Mouse (Mus musculus): Measurements from ENCODE around the gene Cbx6.
"Not testable (repeated sequence)": the region's sequence is repeated elsewhere in the genome, so short reads cannot be mapped to it uniquely, and the experiment has no call there.

Gene Cbx6

DNA sequence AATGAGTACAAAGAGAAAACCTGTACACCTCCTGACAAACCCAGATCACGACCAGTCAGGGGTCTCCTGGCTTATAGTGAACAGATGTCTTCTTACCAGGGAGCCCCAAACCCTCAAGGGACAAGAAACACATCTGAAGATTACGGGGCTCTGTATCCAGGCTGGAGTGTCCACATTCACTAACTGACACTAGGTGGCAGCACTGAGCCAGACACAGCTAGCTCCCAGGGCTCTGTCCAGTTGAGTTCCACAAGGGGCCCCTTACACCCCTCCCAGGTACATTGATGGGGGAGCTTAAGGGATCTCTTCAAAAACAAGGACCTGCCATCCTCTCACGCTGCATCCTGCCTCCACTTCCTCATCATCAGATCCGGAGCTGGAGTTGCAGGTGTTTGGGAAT, 4.1 kb downstream of the Cbx6 start:
- peak; percentile 73 for DNase-seq (ENCODE audit: low read depth, low spot score)

DNA sequence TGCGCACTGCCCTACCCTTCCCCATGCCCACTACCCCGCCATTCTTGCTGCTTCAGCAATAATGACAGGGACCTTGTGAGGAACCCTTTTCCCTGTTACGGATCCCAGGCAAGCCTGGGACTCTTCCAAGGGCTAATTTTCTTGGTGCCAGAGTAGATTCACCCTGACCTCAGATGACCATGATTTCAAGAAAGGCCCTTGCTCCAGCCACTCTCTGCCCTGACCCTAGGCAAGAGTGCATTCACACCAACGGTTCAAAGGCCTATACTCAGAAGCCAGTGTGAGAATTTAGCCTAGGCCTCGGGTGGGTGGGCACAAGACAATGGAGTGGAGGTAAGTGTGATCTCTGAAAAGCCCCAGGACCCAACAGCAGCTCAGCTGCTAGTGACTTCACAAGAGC, 5.1 kb downstream of the Cbx6 start:
- no peak for DNase-seq (ENCODE audit: low read depth, low spot score)

DNA sequence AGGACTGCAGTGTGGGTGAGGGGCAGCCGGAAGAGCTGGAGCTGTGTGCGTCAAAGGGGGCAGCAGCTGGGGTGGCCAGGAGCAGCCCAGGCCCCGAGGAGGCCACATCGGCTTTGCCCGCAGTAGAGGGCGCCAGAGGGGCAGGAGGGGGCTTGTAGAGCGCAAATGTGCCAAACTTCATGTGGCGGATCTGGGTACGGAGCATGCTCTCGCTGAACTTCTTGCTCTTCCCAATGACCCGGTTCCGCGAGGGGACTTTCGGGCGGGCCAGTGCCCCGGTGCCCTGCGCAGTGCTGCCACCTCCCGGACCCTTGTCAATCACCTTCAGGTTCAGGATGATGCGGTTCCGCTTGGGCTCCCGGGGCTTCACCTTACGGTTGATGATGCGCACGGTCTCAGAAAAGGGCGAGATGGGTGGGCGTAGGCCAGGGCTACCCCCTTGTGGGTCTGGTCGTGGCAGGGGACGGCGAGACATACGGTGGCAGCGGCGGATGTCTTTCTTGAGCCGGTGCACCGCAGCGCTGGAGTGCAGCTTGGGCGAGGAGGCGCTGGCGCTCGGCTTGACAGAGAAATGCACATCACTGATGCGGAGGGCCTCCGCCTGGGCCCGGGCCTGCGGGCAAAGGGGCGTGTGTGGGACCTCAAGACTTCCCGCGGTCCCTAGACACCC, 6.0 kb downstream of the Cbx6 start:
- no peak for DNase-seq (ENCODE audit: low read depth, low spot score)

DNA sequence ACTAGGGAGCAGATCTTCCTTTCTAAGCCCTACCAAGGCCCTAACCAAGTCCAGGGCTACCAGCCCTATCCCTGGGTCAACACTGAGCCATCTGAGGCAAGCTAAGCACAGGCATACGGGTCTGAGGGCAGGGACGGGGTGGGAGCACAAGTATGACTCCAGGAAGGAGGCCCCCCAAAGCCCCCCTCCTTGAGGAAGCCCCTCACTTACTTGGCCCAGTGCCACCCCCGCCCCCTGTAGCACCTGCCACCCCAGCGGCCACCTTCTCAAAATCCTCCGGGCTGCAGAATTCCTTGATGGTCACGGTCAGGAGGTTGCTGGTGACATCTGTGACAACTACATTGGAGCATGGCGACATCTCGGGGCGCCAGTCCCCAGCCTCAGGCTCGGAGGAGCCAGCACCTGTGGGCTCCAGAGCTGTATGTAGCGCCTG, 6.7 kb downstream of the Cbx6 start:
- DNase-seq (ENCODE audit: low read depth, low spot score): no peak

DNA sequence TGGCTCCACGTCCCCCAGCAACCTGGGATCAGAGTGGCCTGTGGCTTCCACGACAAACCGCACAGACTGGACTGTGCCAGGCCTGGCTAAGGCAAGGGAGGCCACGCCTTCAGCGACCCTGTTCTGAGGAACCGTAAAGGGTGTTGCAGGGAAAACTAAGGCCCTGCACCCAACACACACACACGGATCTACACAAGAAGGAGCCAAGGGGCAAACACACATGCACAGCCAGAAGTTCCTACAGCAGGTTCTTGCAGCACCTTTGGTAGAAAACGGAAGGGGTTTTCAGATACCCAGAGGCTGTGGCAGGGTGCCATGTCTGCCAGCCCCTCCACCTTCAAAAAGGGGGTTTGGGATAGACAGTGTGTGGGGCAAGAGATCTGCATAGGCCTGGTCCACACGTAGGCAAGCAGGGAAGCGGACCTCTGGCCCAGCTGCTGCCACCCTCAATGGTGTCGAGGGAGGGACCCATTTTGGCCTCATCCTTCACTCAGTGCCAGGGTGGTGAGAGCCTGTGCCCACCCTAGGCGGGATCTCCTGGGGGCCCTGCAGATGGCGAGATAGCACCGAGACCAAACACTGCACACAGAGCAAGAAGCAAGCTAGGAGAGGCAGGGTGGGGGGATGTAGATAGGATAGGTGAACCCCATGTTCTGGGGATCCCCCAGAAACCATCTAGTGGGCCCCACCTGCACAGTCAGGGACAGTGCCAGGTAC, 7.3 kb downstream of the Cbx6 start:
- DNase-seq (ENCODE audit: low read depth, low spot score): no peak

DNA sequence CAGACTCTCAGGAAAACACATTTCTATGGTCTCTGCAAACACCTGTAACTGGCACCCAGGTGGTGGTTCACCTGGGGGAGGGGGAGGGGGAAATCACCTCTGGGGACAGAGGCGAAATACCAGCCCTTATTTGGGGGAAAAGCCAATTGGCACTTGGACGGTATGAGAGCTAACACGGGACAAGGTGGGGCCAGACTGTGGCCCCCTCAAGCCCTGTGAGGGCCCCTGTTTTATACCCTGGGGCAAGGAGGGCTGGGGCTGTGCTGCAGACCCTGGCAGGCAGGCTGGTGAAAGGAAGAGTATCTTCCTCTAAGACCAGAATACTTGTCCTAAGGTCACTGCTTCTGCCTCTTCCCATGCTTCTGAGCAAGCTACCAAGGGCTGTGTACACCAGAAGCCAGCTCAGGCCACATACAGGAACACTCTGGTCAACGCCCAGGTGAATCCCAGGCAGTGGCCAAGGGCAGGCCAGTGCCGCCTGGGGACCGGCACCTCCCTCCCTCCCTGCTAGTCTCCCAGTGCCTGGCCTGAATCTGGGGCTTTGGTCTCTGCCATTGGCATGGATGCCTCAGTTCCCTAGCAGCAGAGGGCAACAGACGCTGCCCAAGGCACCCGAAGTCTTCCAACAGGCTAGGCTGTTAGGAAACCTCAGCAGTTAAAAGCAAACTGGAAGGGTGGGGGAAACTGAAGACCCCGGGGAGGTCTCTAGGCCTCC, 8.1 kb downstream of the Cbx6 start:
- DNase-seq (ENCODE audit: low read depth, low spot score): no peak

DNA sequence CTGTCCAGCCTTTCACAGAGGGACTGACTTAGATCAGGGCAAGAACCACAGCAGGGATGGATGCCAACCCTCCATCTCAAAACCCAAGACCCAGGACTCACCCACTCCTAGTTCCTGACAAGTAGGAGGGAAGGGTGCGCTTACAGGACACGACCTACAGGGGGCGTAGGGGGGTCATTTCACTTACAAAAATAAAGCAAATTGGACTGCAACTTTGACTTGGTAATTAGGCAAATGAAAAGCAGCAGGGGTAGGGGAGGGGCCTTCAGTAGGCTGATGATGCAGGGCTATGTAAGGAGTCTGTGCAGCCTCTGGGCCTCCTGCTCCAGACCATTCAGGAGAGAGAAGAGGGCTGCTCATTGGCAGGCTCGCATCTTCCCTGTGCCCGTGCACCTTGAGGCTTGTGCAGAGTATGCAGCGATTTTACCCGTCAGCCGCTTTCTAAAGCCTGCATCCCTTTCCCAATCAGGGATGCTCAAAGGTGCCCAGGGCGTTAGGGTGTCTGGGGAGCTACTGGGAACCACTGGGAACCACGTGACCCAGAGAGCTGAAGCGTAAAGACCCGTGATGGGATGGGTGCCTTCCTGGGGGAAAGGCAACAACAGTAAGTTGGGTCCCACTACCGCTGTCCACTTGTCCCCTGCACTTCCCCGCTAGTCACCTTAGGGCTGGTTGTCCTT, 9.2 kb downstream of the Cbx6 start:
- DNase-seq (ENCODE audit: low read depth, low spot score): no peak

DNA sequence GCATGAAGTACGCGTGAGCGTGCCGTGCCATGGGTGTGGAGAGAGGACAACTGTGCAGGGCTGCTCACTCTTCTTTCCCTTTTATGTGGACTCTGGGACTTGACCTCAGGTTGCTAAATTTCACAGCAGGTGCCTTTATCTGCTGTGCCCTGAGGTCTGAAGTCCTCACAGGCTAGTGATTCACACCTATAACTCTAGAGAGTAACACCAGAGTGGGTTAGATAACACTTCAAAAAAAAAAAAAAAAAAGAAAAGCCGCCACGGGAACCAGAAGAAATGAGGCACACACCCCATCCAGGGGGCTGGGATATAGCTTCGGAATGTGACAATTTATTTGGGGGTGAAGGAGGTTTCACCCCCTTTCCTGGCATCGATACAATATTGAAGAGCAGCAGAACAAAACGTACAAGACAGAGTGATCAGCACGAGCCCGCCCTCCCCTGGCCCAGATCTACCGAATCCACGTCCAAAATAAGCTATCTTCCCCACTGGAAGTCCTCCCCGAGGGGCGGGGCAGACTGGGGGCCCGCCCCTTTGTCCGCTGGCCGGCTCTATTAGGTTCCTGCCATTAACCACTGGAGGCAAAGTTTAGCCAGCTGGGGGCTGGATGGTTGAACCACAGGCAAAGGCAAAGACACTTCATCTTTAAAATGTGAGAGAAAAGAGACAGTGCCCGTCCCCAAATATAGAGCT, 10.8 kb downstream of the Cbx6 start:
- no peak for DNase-seq (ENCODE audit: low read depth, low spot score)

DNA sequence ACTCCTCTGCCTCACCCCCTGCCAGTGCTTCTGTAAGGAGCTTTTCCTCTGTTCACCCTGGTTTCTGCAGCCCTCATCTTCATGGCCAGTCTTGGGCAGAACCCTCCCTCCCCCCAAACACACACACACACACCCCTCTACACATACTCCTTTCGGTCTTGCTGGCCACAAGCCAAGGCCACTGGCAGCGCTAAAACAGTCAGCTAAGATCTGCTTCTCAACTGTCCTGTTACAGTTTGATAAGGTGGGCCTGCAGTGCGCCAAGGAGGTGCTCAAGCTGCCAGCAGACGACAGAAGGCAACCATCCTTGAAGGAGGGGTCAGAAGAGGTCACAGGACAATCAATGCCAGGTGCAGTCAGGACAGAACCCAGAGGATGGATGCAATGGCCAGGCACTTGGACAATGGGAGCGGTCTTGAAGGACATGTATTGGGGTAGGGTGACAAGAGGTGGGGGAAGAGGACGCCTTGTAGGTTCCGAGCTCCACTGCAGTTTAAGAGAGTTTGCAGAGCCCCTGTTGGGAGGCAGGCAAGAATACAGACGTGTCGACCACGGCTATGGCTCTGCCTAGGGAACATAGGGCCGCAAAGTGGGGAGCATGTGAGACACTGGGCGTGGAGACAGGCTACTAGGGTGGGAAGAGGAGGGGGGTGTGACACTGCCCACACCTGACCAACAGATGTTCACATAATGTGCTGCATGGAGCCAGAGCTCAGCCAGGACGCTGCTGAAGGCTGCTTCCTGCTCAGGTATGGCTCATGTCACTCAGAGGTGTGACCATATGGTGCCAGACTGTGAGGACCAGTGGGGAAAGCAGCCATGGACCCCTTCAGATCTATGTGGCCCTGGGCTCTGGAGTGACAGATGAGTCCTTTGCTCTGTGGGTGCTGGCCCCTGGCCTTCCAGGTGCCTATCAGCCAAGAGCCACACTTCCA, 12.0 kb downstream of the Cbx6 start:
- DNase-seq (ENCODE audit: low read depth, low spot score): no peak

DNA sequence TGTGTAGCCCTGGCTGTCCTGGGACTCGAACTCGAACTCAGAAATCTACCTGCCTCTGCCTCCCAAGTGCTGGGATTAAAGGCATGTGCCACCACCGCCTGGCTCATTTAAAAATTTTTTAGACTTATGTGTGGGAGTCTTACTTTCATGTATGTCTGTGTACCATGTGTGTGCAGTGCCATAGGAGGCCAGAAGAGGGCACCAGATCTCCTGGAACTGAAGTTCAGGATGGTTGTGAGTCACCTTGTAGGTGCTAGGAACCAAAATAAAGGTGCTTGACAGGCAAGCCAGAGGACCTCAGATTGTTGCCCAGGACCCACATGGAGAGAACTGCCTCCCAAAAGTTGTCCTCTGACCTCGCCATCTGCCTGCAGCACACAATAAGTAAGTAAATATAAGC, 16.2 kb downstream of the Cbx6 start:
- DNase-seq (ENCODE audit: low read depth, low spot score): no peak

DNA sequence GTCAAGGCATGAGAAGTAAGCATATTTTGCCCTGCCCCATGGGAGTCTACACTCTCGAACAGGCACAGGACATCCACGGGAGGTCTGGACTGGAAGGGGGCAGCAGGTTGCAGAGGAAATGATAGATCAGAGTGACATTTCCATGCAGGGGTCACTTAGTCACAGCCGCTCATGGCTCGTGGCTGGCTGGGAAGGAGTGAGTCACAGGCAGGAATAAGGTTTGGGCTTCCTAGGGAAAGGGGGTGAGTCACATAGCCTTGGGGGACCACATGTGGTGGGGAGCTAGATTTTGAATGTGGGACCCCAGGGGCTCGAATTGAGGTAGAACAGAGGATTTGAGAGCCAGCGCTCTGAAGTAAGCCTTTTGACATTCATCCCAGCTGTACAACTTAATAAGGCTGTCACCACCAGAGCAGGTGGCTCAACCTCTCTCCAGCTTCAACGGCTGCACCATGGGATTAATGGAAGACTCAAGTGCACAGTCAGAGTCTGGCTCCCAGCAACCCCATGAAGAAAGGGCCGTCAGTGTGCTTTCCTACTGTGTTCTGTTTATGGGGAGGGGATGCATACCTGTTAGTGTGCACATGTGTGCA, 20.7 kb downstream of the Cbx6 start:
- DNase-seq (ENCODE audit: low read depth, low spot score): no peak

DNA sequence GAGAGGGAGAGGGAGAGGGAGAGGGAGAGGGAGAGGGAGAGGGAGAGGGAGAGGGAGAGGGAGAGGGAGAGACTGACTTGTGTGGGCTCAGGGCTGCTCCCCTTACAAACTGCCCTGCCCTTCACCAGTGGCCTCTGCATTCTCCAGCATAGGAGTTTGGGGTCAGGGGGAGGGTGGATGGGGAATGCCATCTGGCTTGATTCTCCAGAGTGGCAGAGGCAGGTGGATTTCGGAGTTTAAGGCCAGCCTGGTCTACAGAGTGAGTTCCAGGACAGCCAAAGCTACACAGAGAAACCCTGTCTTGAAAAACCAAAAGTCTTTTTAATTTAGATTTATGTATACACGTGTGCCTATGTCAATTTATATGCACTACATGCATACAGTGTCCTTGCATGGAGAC, 21.6 kb downstream of the Cbx6 start:
- not testable (repeated sequence) for DNase-seq (ENCODE audit: low read depth, low spot score)

DNA sequence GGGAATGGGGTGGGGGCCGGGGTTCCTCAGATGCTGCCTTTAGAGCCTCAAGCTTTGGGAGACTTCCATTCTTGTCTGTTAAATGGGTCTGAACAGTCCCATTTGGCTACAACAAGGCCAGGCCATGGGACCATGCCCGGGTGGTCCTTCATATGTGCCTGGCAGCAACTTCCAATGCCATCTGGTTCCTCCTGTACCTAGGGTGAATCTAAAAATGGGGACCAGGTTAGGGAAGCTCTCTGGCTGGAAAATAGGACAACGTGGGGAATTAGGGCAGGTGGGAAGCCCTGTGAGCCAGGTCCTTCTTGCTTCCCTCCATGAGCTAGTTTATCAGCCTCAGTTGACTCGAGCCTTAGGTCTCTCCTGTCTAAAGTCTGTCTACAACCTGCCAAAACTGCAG, 23.5 kb downstream of the Cbx6 start:
- no peak for DNase-seq (ENCODE audit: low read depth, low spot score)

DNA sequence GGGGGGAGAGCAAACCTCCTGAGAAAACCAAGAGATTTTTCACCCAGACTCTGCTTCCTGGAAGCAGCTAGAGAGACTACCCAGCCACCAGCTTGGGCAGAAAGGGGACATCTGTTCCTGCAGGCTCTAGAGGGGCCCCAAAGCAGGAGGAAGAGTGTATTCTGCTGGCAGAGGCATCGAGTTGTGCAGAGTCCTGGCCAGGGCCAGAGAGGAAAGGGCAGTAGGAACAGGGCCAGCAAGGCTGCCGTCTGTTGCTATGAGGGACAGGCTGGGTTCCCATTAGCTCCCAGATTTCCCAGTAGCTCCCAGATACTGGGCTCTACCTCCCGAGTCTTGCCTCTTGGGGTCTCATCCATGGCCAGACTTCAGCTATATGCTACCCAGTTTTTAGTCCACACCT, 24.4 kb downstream of the Cbx6 start:
- DNase-seq (ENCODE audit: low read depth, low spot score): no peak

DNA sequence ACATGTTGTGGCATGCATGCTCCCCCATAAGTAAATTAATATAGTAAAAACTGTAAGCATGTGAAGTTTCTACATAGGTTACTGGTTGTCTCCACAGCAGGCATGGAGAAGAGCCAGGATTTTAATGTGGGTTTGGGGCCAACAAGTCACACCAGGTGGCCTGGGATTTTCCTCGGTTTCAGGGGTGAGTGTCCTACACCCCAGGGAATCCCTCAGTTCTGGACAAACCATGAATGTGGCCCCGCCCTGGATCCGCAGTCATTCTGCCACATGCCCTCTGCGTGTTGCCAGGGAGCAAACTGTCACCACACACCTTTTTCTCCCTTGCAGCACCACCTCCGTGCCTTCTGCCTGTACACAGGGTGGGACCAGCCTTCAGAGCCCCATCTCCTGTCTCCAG, 25.8 kb downstream of the Cbx6 start:
- DNase-seq (ENCODE audit: low read depth, low spot score): no peak

DNA sequence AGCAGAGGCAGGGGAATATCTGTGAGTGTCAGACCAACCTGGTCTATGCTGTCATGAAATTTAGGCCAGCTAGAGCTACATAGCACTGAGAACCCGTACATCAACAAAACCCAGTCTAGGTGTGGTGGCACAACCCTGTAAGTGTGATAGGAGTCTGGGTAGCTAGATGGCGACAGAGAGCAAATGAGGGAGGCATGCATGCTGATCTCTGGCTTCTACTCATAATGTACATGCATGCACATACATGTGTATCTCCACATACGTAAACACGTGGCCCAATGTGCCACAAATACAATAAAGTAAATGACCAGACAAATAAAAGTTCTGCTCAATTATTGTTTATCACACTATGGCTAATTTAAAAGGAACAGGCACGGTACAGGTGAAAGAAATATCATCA, 26.4 kb downstream of the Cbx6 start:
- DNase-seq (ENCODE audit: low read depth, low spot score): no peak

DNA sequence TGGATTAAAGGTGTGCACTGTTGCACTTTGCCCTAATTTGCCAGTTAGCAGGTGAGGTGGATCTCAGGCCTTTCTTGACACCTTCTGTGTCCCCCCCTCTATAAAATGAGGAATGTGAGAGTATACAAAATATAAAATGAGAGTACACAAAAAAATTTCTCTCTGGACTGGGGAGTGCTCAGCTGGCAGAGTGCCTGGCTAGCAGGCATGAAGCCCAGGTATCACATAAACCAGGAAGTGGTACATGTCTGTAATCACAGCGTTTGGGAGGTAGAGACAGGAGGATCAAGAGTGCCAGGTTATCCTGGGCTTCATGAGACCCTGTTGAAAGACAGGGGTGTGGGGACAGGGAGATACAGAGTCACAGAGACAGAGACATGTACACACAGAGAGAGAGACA, 27.4 kb downstream of the Cbx6 start:
- no peak for DNase-seq (ENCODE audit: low read depth, low spot score)

DNA sequence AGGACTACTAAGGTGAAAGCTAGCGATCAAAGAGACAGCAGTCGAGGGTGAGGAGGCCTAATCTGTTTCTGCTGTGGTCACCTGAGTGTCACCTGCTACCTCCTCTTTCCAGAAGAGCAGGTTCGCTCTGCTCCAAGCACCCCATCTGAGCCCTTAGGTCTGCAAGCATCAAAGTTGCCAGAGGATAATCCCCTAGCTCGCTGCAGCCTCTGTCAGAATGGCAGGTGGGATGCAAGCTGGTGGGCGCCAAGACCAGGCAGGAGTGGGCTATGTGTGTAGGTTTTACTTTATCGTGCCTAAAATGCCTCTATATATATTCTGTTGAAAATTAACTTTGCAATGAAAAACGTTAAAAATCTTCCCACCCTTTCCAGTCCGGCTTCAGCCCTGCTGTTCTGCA, 29.2 kb downstream of the Cbx6 start:
- DNase-seq (ENCODE audit: low read depth, low spot score): no peak

DNA sequence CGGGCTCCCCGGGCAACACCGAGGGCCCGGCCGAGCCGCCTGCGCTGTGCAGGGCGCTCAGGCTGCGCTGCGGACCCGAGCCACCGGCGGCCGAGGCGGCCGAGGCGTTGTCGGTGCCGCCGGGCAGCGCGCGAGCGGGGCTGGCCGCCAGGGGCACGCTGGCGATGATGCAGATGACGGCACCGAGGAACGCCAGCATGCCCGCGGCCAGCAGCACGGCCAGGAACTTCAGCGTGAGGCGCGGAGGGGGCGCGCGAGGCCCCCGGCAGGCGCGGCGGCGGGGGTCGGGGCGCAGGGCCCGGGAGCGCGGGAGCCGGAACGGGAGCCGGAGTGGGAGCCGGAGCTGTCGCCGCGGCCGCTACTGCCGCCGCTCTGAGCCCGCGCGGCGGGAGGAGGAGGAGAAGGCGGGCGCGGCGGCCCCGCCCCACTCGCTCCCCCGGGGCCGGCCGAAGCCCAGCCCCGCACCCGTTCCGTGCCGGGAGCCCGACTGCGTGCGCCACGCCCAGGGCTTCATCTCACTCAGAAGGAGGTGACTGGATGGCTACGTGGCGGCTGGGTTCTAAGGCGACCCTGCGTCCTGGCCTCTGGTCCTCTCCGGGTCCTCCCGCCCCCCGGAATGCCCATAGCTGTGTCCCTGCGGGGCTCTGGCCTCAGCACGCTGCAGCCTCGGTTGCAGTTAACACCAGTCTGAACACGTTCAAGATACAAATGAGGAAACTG, 30.0 kb downstream of the Cbx6 start, which contains the start of gene Nptxr:
Gene Nptxr, minus strand, starts transcription at position 415 of the 720 bp plus-strand sequence.
- DNase-seq (ENCODE audit: low read depth, low spot score): no peak

Measured in embryo, embryonic 11.5 days (tissue).